Mouse (Mus musculus) cerebellum, adult 2 months (tissue): ENCODE data around the gene Wdr27. TPM values are rescaled to one million over a fixed set of nuclear protein-coding genes. Genes with fewer than 3 reads are reported as not detected.

Experiments
- DNase-seq, 2 experiments: peaks; one replicate each; pipeline ENCODE4 v3.0.0; 2021
- H3K27ac ChIP-seq: fragments of 200-500 bp; 2 replicates; pipeline ENCODE4 v1.5.1; 2012; ENCODE audit warnings: low read length, control low read depth, inconsistent platforms; ENCODE audit not compliant: insufficient read depth
- H3K27me3 ChIP-seq: fragments of 200-500 bp; 2 replicates; pipeline ENCODE4 v1.6.1; 2012; ENCODE audit warnings: inconsistent platforms, mild to moderate bottlenecking, low read length, moderate library complexity; ENCODE audit not compliant: control insufficient read depth, insufficient read depth
- H3K4me1 ChIP-seq: fragments of 200-500 bp; 2 replicates; pipeline ENCODE4 v1.6.1; 2011; ENCODE audit warnings: low read length; ENCODE audit not compliant: control insufficient read depth, insufficient read depth
- H3K4me3 ChIP-seq: fragments of 200-500 bp; replicated peaks from 2 replicates; pipeline ENCODE3; 2011; ENCODE audit warnings: mild to moderate bottlenecking, low read depth, low read length, control low read depth; ENCODE audit not compliant: insufficient read depth
- CTCF ChIP-seq: fragments of 200-500 bp; IDR thresholded peaks from 2 replicates; pipeline ENCODE4 v1.5.1; 2011; ENCODE audit warnings: low read depth, mild to moderate bottlenecking, control low read depth, low read length, moderate library complexity, borderline replicate concordance; ENCODE audit not compliant: insufficient read depth
- POLR2A ChIP-seq: fragments of 200-500 bp; IDR thresholded peaks from 2 replicates; pipeline ENCODE4 v1.6.1; 2011; ENCODE audit warnings: low read length, control low read depth, borderline replicate concordance; ENCODE audit not compliant: insufficient read depth
- WGBS: fragments of 180-500 bp; shearing (Covaris S2); methylation state at CpG from one replicate; pipeline ENCODE4 v1.1.7; 2018; 5-methylcytosine and 5-hydroxymethylcytosine counted together
- polyA plus RNA-seq: library from polyadenylated mRNA; depleted of rRNA; stranded (reverse); fragments of >200 nt; gene quantifications from 2 replicates; pipeline ENCODE4 v1.2.3, GENCODE M21; 2012; rRNA removed

The Wdr27 gene
- polyA plus RNA-seq, 1 experiment = 4.0 TPM

DNA sequence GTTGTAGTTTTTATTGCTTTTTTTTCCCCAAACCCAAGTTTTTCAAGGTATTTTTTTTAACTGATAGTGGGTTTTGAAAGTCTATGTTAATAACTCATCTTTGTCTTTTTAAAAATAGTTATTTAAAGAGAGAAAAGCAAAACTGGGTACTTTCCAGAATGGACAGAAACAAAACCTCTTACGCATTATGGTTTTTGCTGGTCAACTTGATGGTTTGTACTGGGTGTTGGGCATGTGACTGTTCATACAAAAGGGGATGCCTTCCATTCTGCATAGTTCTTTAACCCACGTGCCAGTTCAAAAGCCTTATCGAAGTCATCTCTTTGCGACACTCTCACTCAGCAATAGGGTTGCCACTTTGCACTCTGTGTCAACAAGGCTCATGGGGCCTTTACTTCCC, 147.9 kb downstream of the Wdr27 start:
- TF ChIP-seq CTCF (no peak), POLR2A (no peak)
- Histone ChIP-seq H3K27ac (no peak overlapping the region), H3K4me1 (no peaks in the 10 kb centered on the region), H3K27me3 (no peaks in the 10 kb centered on the region; the same call in 1 of the 2 replicates), H3K4me3 (no peak overlapping the region)
- WGBS = 97% methylated on average over 4 of the region's 4 CpGs
- DNase-seq = no peak

DNA sequence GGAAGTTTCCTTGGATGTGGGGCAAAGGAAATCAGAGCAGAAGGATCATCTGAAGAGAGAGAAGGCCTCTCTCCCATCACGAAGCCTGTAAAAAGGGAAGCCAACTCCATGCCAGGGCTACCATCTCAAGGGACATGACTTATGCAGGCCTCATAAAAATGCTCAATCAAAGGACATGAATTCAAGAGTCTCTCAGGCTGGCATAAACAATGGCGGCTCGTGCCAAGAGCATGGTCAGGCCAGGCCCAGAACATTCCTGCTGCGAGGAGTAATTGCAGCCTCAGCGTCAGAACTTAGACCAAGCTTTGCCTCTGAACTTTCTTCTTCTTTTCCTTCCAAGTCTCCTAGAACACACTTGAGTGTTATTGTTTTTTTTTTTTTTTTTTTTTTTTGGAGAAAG, 163.6 kb downstream of the Wdr27 start:
- Histone ChIP-seq H3K4me3 (no peak overlapping the region), H3K27ac (no peak overlapping the region), H3K27me3 (no peaks in the 10 kb centered on the region), H3K4me1 (no peaks in the 10 kb centered on the region)
- TF ChIP-seq CTCF (no peak), POLR2A (no peak)
- WGBS = 48% methylated on average over 5 of the region's 5 CpGs
- DNase-seq = no peak

DNA sequence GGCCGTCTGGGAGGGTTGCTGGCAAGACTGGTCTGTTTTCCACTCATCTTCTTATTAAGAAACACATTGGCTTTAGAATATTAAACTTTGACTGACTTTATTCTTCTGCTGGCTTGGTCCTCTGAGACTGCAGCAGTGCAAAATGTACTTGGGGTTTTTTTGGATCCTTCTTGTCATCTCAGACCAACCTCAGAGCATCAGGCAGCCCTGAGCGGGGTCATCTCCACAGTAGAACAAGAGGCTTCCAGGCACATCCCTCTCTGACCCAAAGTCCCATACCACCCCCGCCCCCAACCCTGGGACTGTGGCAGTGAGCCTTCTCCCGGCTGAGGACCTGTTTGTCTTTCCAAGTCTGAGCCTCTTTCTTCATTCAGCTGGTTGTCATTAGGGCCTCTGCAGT, 171.6 kb downstream of the Wdr27 start:
- Histone ChIP-seq H3K27ac (no peak overlapping the region), H3K27me3 (no peaks in the 10 kb centered on the region), H3K4me1 (no peaks in the 10 kb centered on the region), H3K4me3 (no peak overlapping the region)
- WGBS = 70% methylated on average over 4 of the region's 4 CpGs
- TF ChIP-seq POLR2A (no peak), CTCF (no peak)
- no peak for DNase-seq

DNA sequence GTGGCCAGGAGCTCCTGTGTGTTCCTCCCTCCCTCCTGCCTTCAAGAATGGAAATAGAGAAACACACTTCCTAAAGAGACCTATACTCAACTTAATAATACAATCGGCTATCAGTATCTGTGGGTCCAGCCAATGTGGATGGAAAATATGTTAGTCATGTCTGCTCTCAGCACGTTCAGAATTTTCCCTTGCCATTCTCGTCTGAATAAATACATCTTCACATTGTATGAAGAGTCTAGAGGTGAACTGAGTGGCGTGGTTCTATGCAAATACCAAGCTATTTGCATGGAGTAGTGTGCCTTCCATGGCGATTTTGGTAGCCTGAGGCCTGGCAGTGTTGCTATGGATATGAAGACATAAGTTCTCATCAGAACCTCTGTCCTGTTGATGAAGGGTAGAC, 172.6 kb downstream of the Wdr27 start:
- no peak overlapping the region for H3K4me3 ChIP-seq
- H3K27me3 ChIP-seq = no peaks in the 10 kb centered on the region
- H3K4me1 ChIP-seq = no peaks in the 10 kb centered on the region
- WGBS = 78% methylated on average over 5 of the region's 5 CpGs
- DNase-seq = no peak
- TF ChIP-seq POLR2A (no peak), CTCF (no peak)
- no peak overlapping the region for H3K27ac ChIP-seq

Other genes starting within 250 kb of the Wdr27 start
- gene Thbs2, start 248.9 kb downstream of the Wdr27 start, polyA plus RNA-seq = 4.4 and 4.6 TPM in 2 replicates
- gene 1600012H06Rik, start within 50 bp of the Wdr27 start, polyA plus RNA-seq = 17.5 and 18.4 TPM in 2 replicates
- 45.7 and 46.8 TPM in 2 replicates for gene Phf10, start 18.1 kb upstream of the Wdr27 start, polyA plus RNA-seq
- gene 9030025P20Rik, start 35.3 kb upstream of the Wdr27 start, polyA plus RNA-seq = 23.8 and 24.5 TPM in 2 replicates
- gene Gm3417, start 35.6 kb upstream of the Wdr27 start, polyA plus RNA-seq = 0.41 TPM in 1 of 2 replicates, not detected in the other
- 12.3 and 12.8 TPM in 2 replicates for gene Gm3435, start 67.0 kb upstream of the Wdr27 start, polyA plus RNA-seq
- 107 and 119 TPM in 2 replicates for gene Ermard, start 98.0 kb upstream of the Wdr27 start, polyA plus RNA-seq
- not detected in 2 replicates for gene Tcte3, start 98.3 kb upstream of the Wdr27 start, polyA plus RNA-seq
- 3.4 and 4.5 TPM in 2 replicates for gene Gm3448, start 98.4 kb upstream of the Wdr27 start, polyA plus RNA-seq